Mouse (Mus musculus) mouse trophoblast stem cell (cell line): ENCODE measurements around the gene Gatb.

ENCODE experiments used
- in situ Hi-C, 2 experiments: fragments of 300-500 bp; cut with MseI, MboI; formaldehyde crosslinking; loops; 2 replicates in 1 of 2; 3 replicates in 1 of 2; pipeline ENCODE4 v1.15.1; 2025

Gene Gatb

GRCm38 (mm10) chr3:85592640-85593252 lies 18.8 kb downstream of the Gatb start:
- in situ Hi-C loops, result no loop called here

- in situ Hi-C loops, result no loop called here
Measured at GRCm38 (mm10) chr3:85594452-85594851, 20.5 kb downstream of the Gatb start.

- in situ Hi-C loops, result no loop called here
Measured at GRCm38 (mm10) chr3:85599526-85599925, 25.6 kb downstream of the Gatb start.

- in situ Hi-C loops, result no loop called here
Measured at GRCm38 (mm10) chr3:85601841-85602305, 28.0 kb downstream of the Gatb start.

- in situ Hi-C loops, result no loop called here
Measured at GRCm38 (mm10) chr3:85603811-85604210, 29.9 kb downstream of the Gatb start.

- in situ Hi-C loops, result no loop called here
Measured at GRCm38 (mm10) chr3:85606912-85607311, 33.0 kb downstream of the Gatb start.

GRCm38 (mm10) chr3:85607753-85608152 lies 33.8 kb downstream of the Gatb start:
- in situ Hi-C loops, result no loop called here

GRCm38 (mm10) chr3:85616389-85616788 lies 42.5 kb downstream of the Gatb start:
- in situ Hi-C loops, result no loop called here

GRCm38 (mm10) chr3:85618885-85619284 lies 45.0 kb downstream of the Gatb start:
- in situ Hi-C loops, result no loop called here

- in situ Hi-C loops, result no loop called here
Measured at GRCm38 (mm10) chr3:85619345-85619744, 45.4 kb downstream of the Gatb start.

GRCm38 (mm10) chr3:85619751-85620150 lies 45.8 kb downstream of the Gatb start:
- in situ Hi-C loops, result no loop called here

GRCm38 (mm10) chr3:85629895-85630510 lies 56.1 kb downstream of the Gatb start:
- in situ Hi-C loops, result no loop called here

GRCm38 (mm10) chr3:85633733-85634132 lies 59.8 kb downstream of the Gatb start:
- in situ Hi-C loops, result no loop called here

- in situ Hi-C loops, result no loop called here
Measured at GRCm38 (mm10) chr3:85634389-85635125, 60.6 kb downstream of the Gatb start.

- in situ Hi-C loops, result no loop called here
Measured at GRCm38 (mm10) chr3:85635126-85635419, 61.2 kb downstream of the Gatb start.

- in situ Hi-C loops, result no loop called here
Measured at GRCm38 (mm10) chr3:85635591-85635990, 61.7 kb downstream of the Gatb start.

- in situ Hi-C loops, result no loop called here
Measured at GRCm38 (mm10) chr3:85636716-85637447, 63.0 kb downstream of the Gatb start.

- in situ Hi-C loops, result no loop called here
Measured at GRCm38 (mm10) chr3:85641751-85642150, 67.8 kb downstream of the Gatb start.

- in situ Hi-C loops, result no loop called here
Measured at GRCm38 (mm10) chr3:85644814-85645213, 70.9 kb downstream of the Gatb start.

GRCm38 (mm10) chr3:85645517-85646004 lies 71.6 kb downstream of the Gatb start:
- in situ Hi-C loops, result no loop called here

GRCm38 (mm10) chr3:85649176-85649575 lies 75.3 kb downstream of the Gatb start:
- in situ Hi-C loops, result no loop called here
